Mouse (Mus musculus): ENCODE data around the gene Fgfr2. TPM values are rescaled to one million over a fixed set of nuclear protein-coding genes. Genes with fewer than 3 reads are reported as not detected.
A peak's percentile ranks its signal among the peaks of the same experiment; 100 is the strongest.

Gene Fgfr2
- total and polyA plus RNA-seq, 3 experiments = 47.1 to 245 (median 178) TPM

DNA sequence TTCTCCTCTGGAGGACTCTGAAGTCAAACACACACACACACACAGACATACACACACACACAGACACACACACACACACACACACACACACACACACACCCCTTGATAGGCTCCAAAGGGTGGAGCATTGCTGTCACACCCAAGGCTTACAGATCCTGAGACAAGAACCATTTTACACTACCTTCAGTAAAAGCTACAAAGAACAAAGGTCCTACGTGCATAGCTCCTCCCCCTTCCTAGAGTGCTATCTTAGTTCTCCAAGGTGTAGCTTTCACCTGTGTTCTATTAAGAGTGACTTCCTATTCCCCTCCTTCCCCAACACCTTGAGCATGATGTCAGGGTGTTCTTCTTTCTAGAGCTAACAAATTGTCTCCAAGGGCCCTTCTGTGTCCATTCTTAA, 1047.3 kb downstream of the Fgfr2 start:
- DNase-seq = no peak

DNA sequence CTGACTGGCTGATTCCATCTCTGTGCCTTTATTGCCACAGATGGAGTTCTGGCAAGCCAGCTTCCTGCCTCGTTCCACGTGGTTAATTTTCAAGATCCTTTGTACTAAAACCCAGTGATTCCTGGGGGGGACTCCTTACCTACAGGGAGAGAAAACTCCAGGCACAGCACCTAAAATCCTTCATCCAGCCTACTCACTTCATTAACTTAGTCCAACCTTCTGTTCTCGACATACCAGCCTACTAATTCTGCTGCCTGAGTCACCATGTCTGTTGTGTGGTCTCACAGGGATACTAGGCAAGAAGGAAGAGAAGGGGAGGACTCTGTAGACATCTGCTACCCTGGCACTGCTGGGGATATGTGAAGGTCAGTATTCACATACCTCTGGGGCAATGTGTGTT, 1048.6 kb downstream of the Fgfr2 start:
- DNase-seq = no peak

DNA sequence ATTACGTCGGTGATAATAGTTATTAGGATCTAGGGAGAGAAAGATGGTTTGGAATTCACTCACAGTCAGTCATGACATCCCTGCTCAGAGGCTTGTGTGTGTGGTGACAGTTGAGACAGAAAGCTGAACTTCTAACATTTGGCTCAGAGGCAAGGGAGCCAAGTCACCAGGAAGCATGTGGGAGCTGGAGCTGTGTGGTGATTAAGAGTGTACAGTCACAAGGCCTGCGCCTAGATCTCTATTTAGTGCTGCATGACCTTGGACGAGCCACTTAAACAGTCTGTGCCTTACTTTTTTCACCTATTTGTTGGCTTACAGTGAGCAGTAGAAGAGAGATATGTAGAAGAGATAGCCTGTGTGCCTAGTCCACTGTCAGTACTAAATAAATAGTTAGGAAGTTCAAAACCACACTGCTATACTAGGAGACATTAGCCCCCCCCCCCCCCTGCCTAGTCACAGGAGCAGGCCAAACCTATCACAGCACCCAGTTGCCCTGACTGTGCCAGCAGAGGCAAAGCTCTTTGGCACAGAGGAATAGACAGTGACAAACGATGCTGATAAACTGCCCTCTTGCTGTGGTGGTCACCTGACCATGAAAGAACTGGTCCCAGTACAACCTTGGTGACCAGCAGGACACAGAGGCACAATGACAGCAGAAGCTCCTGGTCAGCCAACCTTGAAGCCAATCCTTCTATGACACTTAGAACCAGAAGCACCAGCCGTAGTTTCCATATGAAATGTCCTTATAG, 1052.1 kb downstream of the Fgfr2 start:
- peak; percentile 70 for DNase-seq

DNA sequence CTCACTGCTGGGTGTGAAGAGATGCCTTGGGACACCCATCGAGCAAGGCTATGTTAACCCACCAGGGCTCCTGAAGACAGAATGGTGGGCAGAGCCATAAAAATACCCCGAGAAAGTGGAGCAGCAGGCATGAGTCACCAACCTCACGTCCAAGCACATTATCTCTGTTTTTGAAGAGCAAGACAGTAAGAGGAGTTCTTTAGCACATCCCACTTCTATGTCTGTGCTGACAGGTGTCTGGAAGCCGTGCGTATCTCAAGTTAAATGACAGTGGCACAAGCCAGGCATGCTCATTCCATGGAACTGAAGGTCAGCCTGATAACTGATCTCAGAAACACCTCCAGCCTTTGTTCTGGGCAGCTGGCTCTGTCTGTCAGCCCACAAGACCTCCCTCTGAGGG, 1055.2 kb downstream of the Fgfr2 start:
- DNase-seq = peak; percentile 24

DNA sequence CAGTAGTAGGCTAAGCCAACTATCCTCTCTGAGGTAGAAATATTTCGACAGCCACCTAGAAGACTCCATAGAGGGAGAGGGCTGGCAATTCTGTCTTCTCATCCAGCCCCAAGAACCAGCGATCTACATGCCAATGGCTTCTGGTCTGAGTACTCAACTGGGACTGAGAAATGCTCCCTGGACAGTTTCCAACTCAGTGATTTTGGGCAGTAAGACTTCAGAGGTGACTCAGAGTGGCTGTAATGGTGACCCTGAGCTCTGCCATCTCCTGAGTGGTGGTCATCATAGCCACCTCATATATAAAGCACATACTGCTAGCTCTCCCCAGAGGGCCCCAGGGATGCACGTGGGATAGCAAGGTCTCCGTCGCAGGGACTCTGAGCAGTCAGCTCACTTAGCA, 1055.6 kb downstream of the Fgfr2 start:
- peak; percentile 71 for DNase-seq

DNA sequence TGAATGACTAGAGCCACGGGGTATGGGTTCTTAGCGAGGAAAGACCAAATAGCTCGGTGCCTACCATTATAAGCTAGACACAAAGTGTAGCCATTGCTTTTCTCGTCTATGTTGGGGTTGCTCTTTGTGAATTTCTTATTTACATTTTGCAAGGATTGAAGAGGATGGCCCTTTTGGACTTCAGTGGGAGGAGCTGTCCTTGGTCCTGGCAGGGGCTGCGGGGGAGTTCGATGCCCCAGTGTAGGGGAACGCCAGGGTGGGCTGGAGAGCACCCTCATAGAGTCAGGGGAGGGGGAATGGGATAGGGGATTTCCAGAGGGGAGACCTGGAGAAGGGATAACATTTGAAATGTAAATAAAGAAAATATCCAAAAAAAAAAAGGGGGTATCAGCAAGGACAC, 1063.0 kb downstream of the Fgfr2 start:
- no peak for DNase-seq

DNA sequence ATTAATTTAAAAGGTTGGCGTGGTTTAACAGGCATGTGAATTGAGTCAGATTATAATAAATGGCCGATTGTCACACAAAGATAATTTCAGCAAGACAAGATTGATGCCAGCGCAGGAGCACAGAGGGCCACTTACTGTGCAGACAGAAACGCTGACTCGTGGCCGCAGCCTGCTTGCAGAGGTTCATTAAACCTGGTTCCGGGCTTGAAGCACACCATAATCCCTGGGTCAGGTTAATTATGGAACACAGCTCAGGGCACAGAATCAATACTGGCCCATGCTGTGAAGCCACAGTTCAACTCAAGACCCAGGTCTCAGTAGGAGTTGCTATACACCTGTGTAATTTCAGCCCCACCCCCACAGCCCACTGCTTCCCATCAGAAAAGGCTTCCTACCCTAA, 1066.6 kb downstream of the Fgfr2 start:
- DNase-seq = no peak

DNA sequence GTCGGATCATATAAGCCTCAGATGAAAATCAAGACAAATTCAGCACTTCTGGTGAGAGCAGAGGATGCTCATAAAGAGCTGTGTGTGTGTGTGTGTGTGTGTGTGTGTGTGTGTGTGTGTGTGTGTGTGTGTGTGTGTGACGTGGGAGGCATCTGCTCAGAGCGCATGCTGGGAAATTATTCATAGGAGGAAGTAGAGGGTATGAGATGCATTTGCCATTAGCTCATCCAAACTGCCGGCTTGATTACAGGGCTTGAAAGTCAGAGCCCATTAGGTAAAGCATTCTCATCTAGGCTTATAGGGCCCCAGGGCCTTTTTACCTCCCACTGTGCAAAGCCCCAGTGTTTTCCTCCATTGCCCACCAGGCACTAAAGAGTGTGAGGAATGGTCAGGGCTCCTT, 1076.5 kb downstream of the Fgfr2 start:
- DNase-seq = no peak

DNA sequence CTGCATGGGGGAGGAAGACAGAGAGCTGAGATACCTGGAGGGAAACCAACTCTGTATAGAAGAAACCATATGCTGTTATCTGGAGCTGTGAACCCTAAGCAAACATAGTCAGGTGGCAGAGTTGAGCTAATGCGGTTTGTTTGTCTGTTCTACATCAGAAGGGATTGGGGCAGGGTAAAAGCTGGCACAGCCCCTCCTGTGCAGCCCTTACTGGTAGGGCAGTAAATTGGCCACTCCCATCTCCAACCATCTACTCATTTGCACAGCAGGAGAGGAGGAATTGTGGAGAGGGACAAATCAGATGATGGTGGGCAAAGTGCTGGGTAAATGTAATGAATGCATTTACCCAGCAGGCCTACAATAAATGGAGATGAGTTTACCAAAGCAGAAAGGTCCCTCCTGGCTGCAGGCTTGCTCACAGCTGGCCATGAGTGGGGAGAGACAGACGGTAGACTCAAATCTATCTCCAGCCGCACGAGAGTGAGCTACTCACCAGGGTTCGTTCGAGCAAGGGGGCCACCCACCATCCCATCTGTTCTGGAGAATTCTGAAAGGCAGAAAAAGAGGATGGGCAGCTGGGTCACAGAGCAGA, 1091.1 kb downstream of the Fgfr2 start:
- no peak for DNase-seq

DNA sequence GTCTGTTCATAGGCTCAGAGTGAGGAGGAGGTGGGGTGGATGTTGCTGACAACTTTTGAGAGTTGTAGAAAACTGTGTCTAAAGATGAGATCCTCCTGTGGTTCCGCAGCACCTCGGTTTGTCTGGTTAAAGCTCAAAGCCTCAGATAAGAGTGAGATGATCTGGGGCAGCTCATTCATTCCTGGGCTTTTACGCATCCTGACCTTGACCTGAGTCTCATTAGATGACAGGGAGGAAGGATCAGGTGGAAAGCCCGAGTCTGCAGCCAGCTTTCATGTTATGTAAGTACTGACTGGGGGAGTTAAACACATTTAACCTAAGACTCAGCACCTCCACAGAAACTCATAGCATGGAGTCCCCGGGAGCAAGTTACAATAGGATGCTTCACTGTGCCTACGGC, 1096.5 kb downstream of the Fgfr2 start:
- peak; percentile 19 for DNase-seq

DNA sequence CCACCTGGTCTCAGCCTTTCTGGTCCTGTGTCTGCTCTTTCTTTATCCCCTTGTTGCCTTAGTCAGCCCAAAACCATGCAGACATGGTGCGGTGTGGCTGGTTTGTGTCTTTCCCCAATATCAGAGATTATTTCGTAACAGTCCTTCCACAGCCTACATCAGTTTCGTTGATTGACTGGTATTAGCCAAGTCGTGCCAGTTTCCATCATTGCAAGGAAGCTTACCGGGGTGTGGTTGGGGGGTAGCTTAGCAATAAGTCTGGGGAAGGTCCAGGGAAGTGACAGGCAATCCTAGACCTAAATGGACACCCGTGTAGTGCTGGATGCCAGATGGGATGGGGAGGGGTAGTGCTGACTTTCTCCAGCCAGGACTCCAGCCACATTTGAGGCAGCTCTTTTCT, 1097.6 kb downstream of the Fgfr2 start:
- DNase-seq = no peak

DNA sequence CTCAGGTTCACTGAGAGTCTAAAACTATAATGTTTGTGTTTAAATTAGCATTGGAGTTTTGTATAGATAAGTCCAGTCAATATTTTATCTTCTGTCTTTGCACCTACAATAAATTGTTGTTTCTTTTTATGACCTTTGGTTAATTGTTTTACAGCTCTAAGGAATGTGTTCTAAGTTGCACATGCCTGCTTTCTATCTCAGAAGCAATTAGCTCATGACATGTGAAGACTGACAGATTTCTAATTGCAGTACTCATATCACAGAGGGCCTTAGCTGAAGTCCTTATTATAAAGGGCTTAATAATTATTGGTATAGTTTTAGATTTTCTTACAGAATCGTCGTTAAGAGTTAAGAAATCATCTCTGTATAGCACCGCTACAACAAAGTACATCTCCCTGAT, 1107.2 kb downstream of the Fgfr2 start:
- DNase-seq = no peak

DNA sequence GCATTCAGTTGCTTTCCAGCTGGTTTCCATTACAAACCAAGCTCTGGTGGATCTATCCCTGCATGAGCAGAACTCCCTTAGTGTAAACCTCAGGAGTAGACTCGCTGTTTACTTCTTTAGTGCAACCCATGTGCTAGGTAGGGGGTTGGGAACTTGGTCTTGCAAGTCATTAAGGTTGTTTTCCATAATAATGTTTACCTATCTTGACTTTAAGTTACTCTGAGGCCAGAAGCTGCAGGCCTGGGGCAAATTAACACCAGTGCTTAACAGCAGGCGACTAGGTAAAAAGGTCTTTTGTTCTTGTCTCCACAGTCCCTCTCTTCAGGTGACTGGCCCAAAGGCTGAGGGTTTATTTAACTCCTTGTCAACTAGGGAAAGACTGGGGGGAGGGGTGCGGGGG, 1108.0 kb downstream of the Fgfr2 start:
- no peak for DNase-seq

DNA sequence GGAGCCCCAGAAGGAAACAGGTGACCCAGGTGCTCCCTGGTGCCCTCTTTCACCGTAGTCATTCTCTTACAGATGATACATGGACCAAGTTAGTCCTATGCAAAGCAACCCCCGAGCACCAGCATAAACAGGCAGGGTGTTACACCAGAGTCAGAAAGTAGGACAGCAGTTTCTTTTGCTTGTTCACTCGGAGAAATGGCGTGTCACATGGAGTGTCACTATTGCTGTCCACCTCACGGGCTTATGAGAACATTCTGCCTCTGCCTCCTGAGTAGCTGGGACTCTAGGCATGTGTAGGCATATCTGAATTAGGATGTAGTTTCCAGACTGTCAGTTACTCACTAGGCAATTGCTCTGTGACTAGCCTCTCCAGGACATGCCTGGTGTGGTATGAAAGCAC, 1109.2 kb downstream of the Fgfr2 start:
- no peak for DNase-seq

DNA sequence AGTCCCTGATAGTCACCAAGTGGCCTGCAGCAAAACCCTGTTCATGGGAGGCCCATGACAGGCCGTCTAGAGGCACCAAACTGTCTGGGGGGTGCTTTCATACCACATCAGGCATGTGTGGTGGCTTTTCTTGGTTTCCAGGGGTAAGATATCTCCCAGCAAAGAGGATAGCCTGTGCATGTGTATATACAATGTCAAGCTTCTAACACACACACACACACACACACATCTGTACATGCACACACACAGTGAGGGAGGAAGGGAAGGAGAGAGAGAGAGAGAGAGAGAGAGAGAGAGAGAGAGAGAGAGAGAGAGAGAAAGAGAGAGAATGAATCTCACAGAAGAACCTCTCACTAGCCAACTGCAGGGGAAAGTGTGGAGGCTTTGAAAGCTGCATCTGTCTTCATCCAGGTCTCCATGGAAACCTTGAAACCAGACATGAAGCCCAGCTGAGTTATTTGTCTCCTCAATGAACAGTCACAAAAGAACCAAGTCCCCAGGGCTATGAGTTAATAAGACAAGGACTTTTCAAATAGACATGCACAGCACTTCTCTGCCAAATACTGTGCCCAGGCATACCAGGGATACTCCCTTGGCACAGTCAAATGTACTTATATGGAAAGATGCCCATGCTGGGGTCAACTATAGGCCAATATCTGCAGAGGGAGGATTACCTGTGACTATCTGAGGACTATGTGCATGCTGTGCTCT, 1110.0 kb downstream of the Fgfr2 start:
- DNase-seq = no peak

DNA sequence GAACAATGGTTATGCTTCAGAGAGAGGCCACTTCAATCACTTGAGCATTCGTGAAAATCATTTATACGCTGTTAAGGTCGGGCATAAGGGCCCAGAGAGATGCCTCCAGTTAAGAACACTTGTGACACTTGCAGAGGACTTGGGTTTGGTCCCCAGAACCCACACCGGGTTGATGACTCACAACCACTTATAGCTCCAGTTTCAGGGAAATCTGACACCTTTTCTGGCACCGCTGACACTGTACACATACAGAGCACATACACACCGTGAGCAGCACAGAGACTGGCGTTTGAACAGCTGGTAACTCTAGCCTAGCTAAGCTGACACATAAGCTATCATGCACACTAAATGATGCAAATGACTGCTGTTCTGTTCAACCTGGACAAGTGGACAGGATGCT, 1114.1 kb downstream of the Fgfr2 start:
- no peak for DNase-seq

DNA sequence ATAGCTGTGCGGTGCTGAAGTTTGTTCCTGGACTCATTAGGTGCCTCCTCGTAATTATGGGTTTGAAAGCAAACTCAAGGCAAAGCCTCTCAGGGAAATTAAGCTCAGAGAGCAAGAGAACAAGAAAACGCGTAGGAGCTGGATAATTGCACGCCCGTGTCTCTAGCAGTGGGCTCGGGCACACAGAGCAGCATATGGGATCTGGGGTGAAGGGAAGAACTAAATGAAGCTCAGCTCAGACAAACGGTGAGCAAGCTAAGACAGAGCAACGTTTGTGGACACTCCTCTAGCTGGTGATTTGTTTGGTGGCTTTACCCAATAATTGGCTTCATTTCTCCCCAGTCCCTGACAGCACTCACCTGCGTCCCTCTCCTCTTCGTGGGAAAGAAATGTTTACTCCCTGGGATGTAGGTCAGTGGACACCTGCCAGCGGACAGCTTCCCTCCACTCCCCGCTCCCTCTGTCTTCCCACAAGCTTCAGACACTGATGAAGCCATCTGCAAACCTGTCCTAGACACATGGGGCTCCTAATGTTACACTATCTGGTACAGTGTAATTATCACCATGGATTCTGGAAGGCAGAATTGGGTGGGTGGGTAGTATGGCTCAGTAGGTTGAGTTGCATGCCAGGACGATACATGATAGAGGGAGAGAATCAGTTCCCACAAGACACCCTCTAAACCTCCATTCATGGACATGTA, 1117.0 kb downstream of the Fgfr2 start:
- DNase-seq = no peak

DNA sequence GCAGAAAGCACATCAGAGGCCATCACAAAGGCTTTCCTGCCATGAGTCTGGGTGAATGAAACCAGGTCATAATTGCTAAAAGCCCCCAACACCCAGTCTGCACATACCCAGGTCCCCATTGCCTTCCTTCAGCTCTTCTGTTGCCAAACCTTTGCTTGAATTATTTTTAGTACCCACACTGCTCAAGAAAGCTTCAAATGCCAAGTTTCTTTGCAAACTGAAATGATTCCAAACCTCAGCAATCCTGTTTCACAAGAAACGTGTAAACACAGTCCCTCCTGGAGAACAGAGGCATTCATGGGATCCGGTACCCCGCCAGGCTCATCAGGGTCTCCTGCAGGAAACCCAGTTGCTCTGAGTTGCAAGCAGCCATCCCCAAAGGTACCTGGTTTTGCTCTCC, 1130.3 kb downstream of the Fgfr2 start:
- DNase-seq = no peak

DNA sequence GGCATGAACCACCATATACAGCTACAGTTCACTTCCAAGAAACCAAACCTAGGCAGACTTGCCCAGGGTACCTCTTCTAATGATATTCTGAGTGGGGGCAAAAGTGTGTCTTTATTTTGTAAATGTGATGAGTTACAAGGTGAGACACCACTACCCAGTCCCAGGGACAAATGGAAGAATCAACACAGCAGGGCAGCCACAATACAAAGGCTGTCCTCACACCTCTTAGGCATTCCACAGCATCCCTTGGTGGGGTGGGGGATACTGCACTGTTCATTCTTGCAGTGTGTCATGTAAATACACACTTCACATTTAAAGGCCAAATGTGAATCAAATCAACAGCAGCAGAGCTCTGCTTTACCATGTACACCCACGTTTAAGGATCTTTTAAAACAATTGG, 1130.9 kb downstream of the Fgfr2 start:
- no peak for DNase-seq

DNA sequence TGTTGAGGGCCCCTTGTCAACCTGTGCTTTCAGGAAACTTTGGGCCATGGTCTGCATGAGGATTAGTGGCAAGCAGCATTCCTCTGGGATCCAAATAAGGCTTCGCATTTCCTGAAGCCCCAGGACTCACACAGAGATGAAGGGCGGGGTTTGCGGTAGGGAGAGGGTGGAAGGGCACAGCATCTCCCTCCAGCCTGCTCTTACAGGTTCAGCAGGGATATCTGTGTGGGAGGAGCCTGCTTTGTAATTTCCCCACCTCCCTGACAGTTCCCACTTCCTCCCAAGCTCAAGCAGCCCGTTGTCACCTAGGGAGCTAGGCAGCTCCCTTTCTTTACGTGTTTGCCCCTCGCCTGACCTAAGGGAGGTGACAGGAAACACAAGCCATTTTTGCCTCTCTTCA, 1134.1 kb downstream of the Fgfr2 start:
- DNase-seq = no peak

DNA sequence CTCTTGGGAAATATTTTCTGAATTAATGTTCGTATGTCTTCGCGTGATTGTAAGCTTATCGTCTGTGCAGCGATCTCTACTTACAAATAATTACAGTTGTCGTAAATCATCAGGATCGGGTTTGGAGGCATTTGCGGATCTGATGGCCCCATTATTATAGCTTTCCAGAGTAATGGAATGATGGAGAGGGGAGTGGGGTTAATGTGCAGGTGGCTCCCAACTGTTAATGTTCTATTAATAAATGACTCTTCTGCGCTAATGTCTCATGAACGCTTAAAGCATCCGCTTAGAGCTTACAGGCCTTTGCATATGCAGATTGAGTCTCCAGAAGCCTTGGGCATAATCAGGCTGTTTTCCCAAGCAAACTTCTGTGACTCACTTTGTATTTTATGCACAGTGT, 1144.5 kb downstream of the Fgfr2 start:
- no peak for DNase-seq

DNA sequence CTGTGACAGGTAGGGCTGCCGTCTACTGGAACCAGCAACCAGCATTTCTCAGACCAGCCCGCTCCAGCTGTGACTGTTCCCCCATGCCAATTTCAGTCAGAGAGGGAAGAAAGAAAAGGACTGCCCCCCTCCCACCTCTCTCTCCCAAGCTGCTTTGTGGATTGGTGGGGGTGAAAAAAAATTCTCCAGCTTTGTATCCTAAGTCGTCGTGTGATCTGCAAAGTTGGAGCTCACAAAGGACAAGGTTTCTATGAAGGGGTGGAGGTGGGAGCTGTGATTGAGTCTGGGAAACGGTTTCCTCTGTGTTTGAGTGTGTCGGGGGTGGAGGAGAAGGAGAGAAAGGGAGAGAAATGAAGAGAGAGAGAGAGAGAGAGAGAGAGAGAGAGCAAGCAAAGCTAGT, 1147.3 kb downstream of the Fgfr2 start:
- no peak for DNase-seq

DNA sequence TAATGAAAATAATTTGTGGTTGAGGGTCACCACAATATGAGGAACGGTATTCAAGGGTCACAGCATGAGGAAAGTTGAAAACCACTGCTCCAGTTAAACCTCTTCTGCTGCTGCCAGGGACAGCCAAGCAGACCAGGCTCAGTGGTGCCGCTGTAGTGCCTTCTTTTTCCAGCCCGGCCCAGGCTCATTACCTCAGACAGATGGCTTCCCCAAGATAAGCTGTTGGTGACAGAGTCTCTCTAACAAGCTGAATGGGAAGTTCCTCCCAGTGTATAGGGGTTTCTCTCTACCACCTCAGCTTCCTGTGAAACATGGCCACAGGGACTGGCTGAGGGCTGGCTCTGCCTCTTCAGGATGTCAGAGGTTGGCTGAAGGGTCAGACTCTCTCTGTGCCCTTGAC, 1152.9 kb downstream of the Fgfr2 start:
- no peak for DNase-seq

Data from adrenal gland, adult 2 months (tissue).